Mouse (Mus musculus) right cerebral cortex, postnatal 4 days (tissue): ENCODE results near the gene Cnppd1.

Source experiments
- DNase-seq: peaks from one replicate; pipeline ENCODE4 v3.0.0-alpha.2; 2022

The Cnppd1 gene

GRCm38 (mm10) chr1:75142301-75143261 is at the start of gene Cnppd1, which contains the start of gene Retreg2:
Gene Cnppd1 (minus strand): TSS chr1:75142711.
Gene Retreg2 (plus strand): TSS chr1:75142778.
- peak; percentile 96 for DNase-seq

- DNase-seq, result peak; percentile 83
Measured at GRCm38 (mm10) chr1:75191622-75192402, 49.3 kb upstream of the Cnppd1 start, which contains the start of the genes Ankzf1 and Atg9a. Gene Ankzf1 (plus strand): TSS chr1:75192151. Gene Atg9a (minus strand): TSS chr1:75192196.

GRCm38 (mm10) chr1:75191258-75191621 is 48.7 kb upstream of the Cnppd1 start:
- no peak for DNase-seq

- no peak for DNase-seq
Measured at GRCm38 (mm10) chr1:75190577-75190976, 48.1 kb upstream of the Cnppd1 start.

- no peak for DNase-seq
Measured at GRCm38 (mm10) chr1:75187914-75188483, 45.5 kb upstream of the Cnppd1 start.

- no peak for DNase-seq
Measured at GRCm38 (mm10) chr1:75187126-75187525, 44.6 kb upstream of the Cnppd1 start.

GRCm38 (mm10) chr1:75185495-75185894 is 43.0 kb upstream of the Cnppd1 start:
- DNase-seq, result no peak

- no peak for DNase-seq
Measured at GRCm38 (mm10) chr1:75182160-75182559, 39.6 kb upstream of the Cnppd1 start.

- DNase-seq, result no peak
Measured at GRCm38 (mm10) chr1:75181377-75181870, 38.9 kb upstream of the Cnppd1 start.

- no peak for DNase-seq
Measured at GRCm38 (mm10) chr1:75180741-75181140, 38.2 kb upstream of the Cnppd1 start.

- DNase-seq, result peak; percentile 91
Measured at GRCm38 (mm10) chr1:75180105-75180590, 37.6 kb upstream of the Cnppd1 start, which contains the start of gene Abcb6. Gene Abcb6 (minus strand): TSS chr1:75180392.

- DNase-seq, result peak; percentile 60
Measured at GRCm38 (mm10) chr1:75179334-75180104, 37.0 kb upstream of the Cnppd1 start.

- peak; percentile 94 for DNase-seq
Measured at GRCm38 (mm10) chr1:75168472-75169464, 26.3 kb upstream of the Cnppd1 start, which contains the start of gene Zfand2b. Gene Zfand2b (plus strand): TSS chr1:75168646.

GRCm38 (mm10) chr1:75168093-75168471 is 25.6 kb upstream of the Cnppd1 start:
- DNase-seq, result no peak

GRCm38 (mm10) chr1:75160256-75160617 is 17.7 kb upstream of the Cnppd1 start:
- no peak for DNase-seq

GRCm38 (mm10) chr1:75159540-75160255 is 17.2 kb upstream of the Cnppd1 start:
- DNase-seq, result no peak

- DNase-seq, result no peak
Measured at GRCm38 (mm10) chr1:75158990-75159389, 16.5 kb upstream of the Cnppd1 start.

- no peak for DNase-seq
Measured at GRCm38 (mm10) chr1:75155837-75156236, 13.3 kb upstream of the Cnppd1 start.

- no peak for DNase-seq
Measured at GRCm38 (mm10) chr1:75148727-75149126, 6.2 kb upstream of the Cnppd1 start.
